Comparison of ENCODE assay signal across 8 mouse cellular contexts in the genomic region with DNA sequence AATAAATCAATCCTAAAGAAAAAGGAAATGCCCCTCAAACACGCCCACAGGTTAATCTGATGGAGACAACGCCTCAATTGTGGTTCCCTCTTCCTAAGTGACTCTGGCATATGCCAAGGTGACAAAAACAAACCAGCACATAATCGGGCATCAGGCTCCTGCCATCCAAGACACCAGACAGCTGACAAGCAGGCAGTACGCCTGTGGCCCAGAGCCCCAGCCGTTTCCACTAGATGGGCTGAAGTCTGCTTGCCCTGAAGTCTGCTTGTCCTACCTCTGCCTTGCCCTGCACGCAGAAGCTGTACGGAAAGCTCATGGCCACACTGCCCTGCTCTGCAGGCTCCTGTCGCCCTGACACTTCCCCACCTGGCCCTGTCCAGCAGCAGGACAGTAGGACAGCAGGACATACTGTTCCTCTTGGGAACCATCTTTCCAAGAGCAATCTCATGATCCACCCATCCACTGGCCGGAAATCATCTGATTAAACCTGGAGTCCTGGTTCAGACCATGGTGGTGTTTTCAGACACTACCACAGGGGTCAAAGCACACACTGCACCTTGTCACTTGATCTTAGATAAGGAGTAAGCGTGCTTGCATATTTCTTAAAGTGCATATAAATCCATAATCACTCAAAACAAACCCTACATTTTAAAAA. TPM values are rescaled to one million over a fixed set of nuclear protein-coding genes. Genes with fewer than 3 reads are reported as not detected.
DNase-seq lines count a peak whose midpoint lies in the region; ATAC-seq and TF ChIP-seq lines count a peak whose summit lies in the region.
"Had no signal": no experiment of that assay in that cellular context is flagged by ENCODE, and none has a peak within 500 bp of the region (broad histone marks: within the 10 kb centered on the region; RNA-seq: fewer than 3 reads in every experiment).

No protein-coding gene starts in this region.

- peaks cover 16% of the 10 kb centered on the region; the same call in 1 of the 2 replicates for H3K27me3 ChIP-seq in embryonic facial prominence, embryonic 10.5 days (replicated peaks; ENCODE audit: low read depth, poor library complexity, severe bottlenecking)
- H3K27me3 ChIP-seq in hindbrain, embryonic 14.5 days (ENCODE audit: control insufficient read depth, insufficient read depth, low read length): no peaks in the 10 kb centered on the region
- no peaks in the 10 kb centered on the region for H3K27me3 ChIP-seq in midbrain, embryonic 14.5 days (ENCODE audit: control insufficient read depth, insufficient read depth, low read length)
- H3K27me3 ChIP-seq: neural tube, embryonic 12.5 days had no signal

- 77% methylated on average over 10 of the region's 10 CpGs for WGBS in embryonic facial prominence, embryonic 10.5 days
- WGBS in hindbrain, embryonic 14.5 days: 82% methylated on average over 10 of the region's 10 CpGs
- 83% methylated on average over 10 of the region's 10 CpGs for WGBS in midbrain, embryonic 14.5 days

- intact Hi-C loops in left cerebral cortex, postnatal 36 days (cut with DNase I): no loop called here

- no peak for TF ChIP-seq CTCF in layer of hippocampus, adult 2 months (conservative IDR thresholded peaks at IDR 0.05)

- DNase-seq in layer of hippocampus, adult 2 months (ENCODE audit: low spot score in 2 of 2): no peak
- DNase-seq in layer of hippocampus, postnatal 36 days: no peak
- no peak for DNase-seq in embryonic facial prominence, embryonic 10.5 days (ENCODE audit: low spot score)
- no peak for DNase-seq in hindbrain, embryonic 14.5 days (ENCODE audit: low spot score)
- DNase-seq in midbrain, embryonic 14.5 days: no peak
- DNase-seq in adrenal gland, adult 18-20 months (ENCODE audit: low spot score in 2 of 2): no peak
- DNase-seq in left cerebral cortex, postnatal 36 days (ENCODE audit: low spot score in 2 of 2): no peak

- H3K9me3 ChIP-seq in embryonic facial prominence, embryonic 10.5 days: peaks cover 8% of the 10 kb centered on the region; the same call in 1 of the 2 replicates
- no peaks in the 10 kb centered on the region for H3K9me3 ChIP-seq in hindbrain, embryonic 14.5 days (ENCODE audit: control insufficient read depth, low read length)
- no peaks in the 10 kb centered on the region for H3K9me3 ChIP-seq in midbrain, embryonic 14.5 days (ENCODE audit: control insufficient read depth, low read length)
- H3K9me3 ChIP-seq: neural tube, embryonic 12.5 days had no signal

- H3K9ac ChIP-seq in hindbrain, embryonic 14.5 days: no peak overlapping the region
- no peak overlapping the region for H3K9ac ChIP-seq in midbrain, embryonic 14.5 days (replicated peaks; ENCODE audit: low read length)
- H3K9ac ChIP-seq: neural tube, embryonic 12.5 days had no signal

- no peak for ATAC-seq in hindbrain, embryonic 14.5 days (ENCODE audit: low FRiP score)
- no peak for ATAC-seq in midbrain, embryonic 14.5 days (ENCODE audit: low FRiP score, low TSS enrichment)

- H3K4me1 ChIP-seq in embryonic facial prominence, embryonic 10.5 days: peaks cover 61% of the 10 kb centered on the region
- peaks cover 17% of the 10 kb centered on the region for H3K4me1 ChIP-seq in hindbrain, embryonic 14.5 days (replicated peaks; ENCODE audit: control insufficient read depth, insufficient read depth, low read length)
- H3K4me1 ChIP-seq in midbrain, embryonic 14.5 days (ENCODE audit: control insufficient read depth, insufficient read depth, low read length): peaks cover 5% of the 10 kb centered on the region

- peaks cover 42% of the 10 kb centered on the region for H3K36me3 ChIP-seq in embryonic facial prominence, embryonic 10.5 days (replicated peaks)
- H3K36me3 ChIP-seq in hindbrain, embryonic 14.5 days (replicated peaks; ENCODE audit: control insufficient read depth, insufficient read depth): peaks cover 25% of the 10 kb centered on the region
- peaks cover 39% of the 10 kb centered on the region for H3K36me3 ChIP-seq in midbrain, embryonic 14.5 days (ENCODE audit: control insufficient read depth, insufficient read depth, low read length)

- peak overlapping the region; percentile 34; the same call in 1 of the 2 replicates for H3K27ac ChIP-seq in layer of hippocampus, adult 2 months
- H3K27ac ChIP-seq in embryonic facial prominence, embryonic 10.5 days (replicated peaks): peak overlapping the region; percentile 59
- 0 out of 2 replicates have a peak overlapping the region, but pooled peaks have one; percentile 23 for H3K27ac ChIP-seq in hindbrain, embryonic 14.5 days
- H3K27ac ChIP-seq in midbrain, embryonic 14.5 days (replicated peaks; ENCODE audit: low read depth, low read length): peak overlapping the region; percentile 45; the same call in 1 of the 2 replicates
- H3K27ac ChIP-seq: neural tube, embryonic 12.5 days had no signal

- no peak overlapping the region for H3K4me2 ChIP-seq in hindbrain, embryonic 14.5 days (replicated peaks)
- H3K4me2 ChIP-seq in midbrain, embryonic 14.5 days (ENCODE audit: low read length): no peak overlapping the region
- H3K4me2 ChIP-seq: neural tube, embryonic 12.5 days had no signal

- no peak overlapping the region for H3K4me3 ChIP-seq in layer of hippocampus, adult 2 months
- no peak overlapping the region for H3K4me3 ChIP-seq in embryonic facial prominence, embryonic 10.5 days
- H3K4me3 ChIP-seq in hindbrain, embryonic 14.5 days (replicated peaks; ENCODE audit: low read length): no peak overlapping the region
- H3K4me3 ChIP-seq in midbrain, embryonic 14.5 days (replicated peaks; ENCODE audit: low read depth, low read length): no peak overlapping the region
- H3K4me3 ChIP-seq: neural tube, embryonic 12.5 days had no signal

RNA-seq across cellular contexts. Expression of a gene that starts 17.9 kb away (rescaled TPM):
- total RNA-seq in layer of hippocampus, adult 2 months (2021): 10 to 100 TPM; 82.0 to 83.6 TPM
- 10 to 100 TPM; 91.3 to 91.5 TPM for total RNA-seq in layer of hippocampus, postnatal 36 days (2021)
- 14.4 and 16.1 TPM in 2 replicates for polyA plus RNA-seq in embryonic facial prominence, embryonic 10.5 days (2016; fragmentation: Nextera tagmentation; extraction: Ambion mirVana)
- 48.0 and 54.9 TPM in 2 replicates for polyA plus RNA-seq in hindbrain, embryonic 14.5 days (2014; fragmentation: Nextera tagmentation; extraction: Ambion mirVana)
- 47.9 and 60.2 TPM in 2 replicates for polyA plus RNA-seq in midbrain, embryonic 14.5 days (2014; fragmentation: Nextera tagmentation; extraction: Ambion mirVana)
- total RNA-seq in adrenal gland, adult 18-20 months (2021): 10 to 100 TPM; 17.4 to 21.9 TPM
- 10 to 100 TPM; 83.8 to 84.3 TPM for total RNA-seq in left cerebral cortex, postnatal 36 days (2021)
